ENCODE assay signal across 1 mouse cellular context in genomic region chr8:69888902-69889301, GRCm38 (mm10).
TF ChIP-seq lines count a peak whose summit lies in the region.

No protein-coding gene starts in this region.

TF ChIP-seq in ES-E14, 5 proteins besides CTCF, POLR2A, EP300 and RAD21:
- TF ChIP-seq MAFK (IDR thresholded peaks at IDR 0.05; ENCODE audit: insufficient read depth, low read depth, low read length): no peak
- TF ChIP-seq ZC3H11A (IDR thresholded peaks at IDR 0.05; ENCODE audit: borderline replicate concordance, low read depth, low read length): no peak
- TF ChIP-seq HCFC1 (IDR thresholded peaks at IDR 0.05; ENCODE audit: borderline replicate concordance, insufficient read depth, low read length): no peak
- no peak for TF ChIP-seq CHD2 (IDR thresholded peaks at IDR 0.05; ENCODE audit: low read depth, low read length)
- TF ChIP-seq ZNF384 (IDR thresholded peaks at IDR 0.05; ENCODE audit: low read depth, low read length): no peak
